Mouse (Mus musculus): ENCODE results near the gene Mttp. TPM values are rescaled to one million over a fixed set of nuclear protein-coding genes. Genes with fewer than 3 reads are reported as not detected.
A peak's percentile ranks its signal among the peaks of the same experiment; 100 is the strongest.

Gene Mttp
- total RNA-seq, 2 experiments from 2014 or later, result 4.5 to 5.0 TPM

- DNase-seq (ENCODE audit: low spot score in 2 of 2), result peak; percentile 43 to 76
Measured at GRCm38 (mm10) chr3:138095301-138095700, 49.5 kb downstream of the Mttp start.

- DNase-seq (ENCODE audit: low spot score in 2 of 2), result no peak
Measured at GRCm38 (mm10) chr3:138083896-138084295, 60.9 kb downstream of the Mttp start.

- peak in 1 of 2 experiments; percentile 54 for DNase-seq (ENCODE audit: low spot score in 2 of 2)
Measured at GRCm38 (mm10) chr3:138083073-138083637, 61.6 kb downstream of the Mttp start.

- DNase-seq (ENCODE audit: low spot score in 2 of 2), result no peak
Measured at GRCm38 (mm10) chr3:138078701-138079100, 66.1 kb downstream of the Mttp start.

GRCm38 (mm10) chr3:138077476-138078340, 67.1 kb downstream of the Mttp start:
- DNase-seq (ENCODE audit: low spot score in 2 of 2), result peak in 1 of 2 experiments; percentile 60

- peak in 1 of 2 experiments; percentile 58 for DNase-seq (ENCODE audit: low spot score in 2 of 2)
Measured at GRCm38 (mm10) chr3:138075209-138075608, 69.6 kb downstream of the Mttp start.

GRCm38 (mm10) chr3:138074214-138074613, 70.6 kb downstream of the Mttp start:
- no peak for DNase-seq (ENCODE audit: low spot score in 2 of 2)

- DNase-seq (ENCODE audit: low spot score in 2 of 2), result no peak
Measured at GRCm38 (mm10) chr3:138071476-138072073, 73.2 kb downstream of the Mttp start.

- DNase-seq (ENCODE audit: low spot score in 2 of 2), result no peak
Measured at GRCm38 (mm10) chr3:138071004-138071403, 73.8 kb downstream of the Mttp start.

- no peak for DNase-seq (ENCODE audit: low spot score in 2 of 2)
Measured at GRCm38 (mm10) chr3:138069756-138070511, 74.8 kb downstream of the Mttp start.

GRCm38 (mm10) chr3:138068103-138068502, 76.7 kb downstream of the Mttp start:
- DNase-seq (ENCODE audit: low spot score in 2 of 2), result no peak

- DNase-seq (ENCODE audit: low spot score in 2 of 2), result no peak
Measured at GRCm38 (mm10) chr3:138067288-138067687, 77.5 kb downstream of the Mttp start, which contains the start of gene Gm5105. TSS of gene Gm5105 (minus strand) at chr3:138067388.

GRCm38 (mm10) chr3:138066348-138066856, 78.4 kb downstream of the Mttp start:
- DNase-seq (ENCODE audit: low spot score in 2 of 2), result peak in 1 of 2 experiments; percentile 52

GRCm38 (mm10) chr3:138065930-138066329, 78.8 kb downstream of the Mttp start:
- DNase-seq (ENCODE audit: low spot score in 2 of 2), result no peak

GRCm38 (mm10) chr3:138064732-138065645, 79.8 kb downstream of the Mttp start, which contains the start of gene 1110002E22Rik:
TSS of gene 1110002E22Rik (plus strand) at chr3:138065052.
- peak in 1 of 2 experiments; percentile 56 for DNase-seq (ENCODE audit: low spot score in 2 of 2)

- DNase-seq (ENCODE audit: low spot score in 2 of 2), result peak in 1 of 2 experiments; percentile 19
Measured at GRCm38 (mm10) chr3:138063731-138064329, 80.9 kb downstream of the Mttp start.

GRCm38 (mm10) chr3:138062673-138063072, 82.1 kb downstream of the Mttp start:
- no peak for DNase-seq (ENCODE audit: low spot score in 2 of 2)

GRCm38 (mm10) chr3:138061205-138061911, 83.4 kb downstream of the Mttp start:
- no peak for DNase-seq (ENCODE audit: low spot score in 2 of 2)

- DNase-seq (ENCODE audit: low spot score in 2 of 2), result no peak
Measured at GRCm38 (mm10) chr3:138060429-138060828, 84.3 kb downstream of the Mttp start.
